Mouse (Mus musculus) adrenal gland (tissue): Measurements from ENCODE around the gene Slco4c1.

Source experiments
- intact Hi-C: fragments of 180-260 bp; cut with DNase I; formaldehyde crosslinking; loops from one replicate; pipeline ENCODE4 v1.15.1; 2025

Gene Slco4c1

GRCm38 (mm10) chr1:96773712-96774111, 98.3 kb downstream of the Slco4c1 start:
- intact Hi-C loops, result no loop called here

GRCm38 (mm10) chr1:96770283-96770682, 101.7 kb downstream of the Slco4c1 start:
- intact Hi-C loops, result no loop called here

GRCm38 (mm10) chr1:96768264-96768663, 103.7 kb downstream of the Slco4c1 start:
- intact Hi-C loops, result no loop called here

GRCm38 (mm10) chr1:96766535-96766934, 105.4 kb downstream of the Slco4c1 start:
- intact Hi-C loops, result no loop called here
